8 mouse cellular contexts compared by ENCODE assay signal in the genomic region with DNA sequence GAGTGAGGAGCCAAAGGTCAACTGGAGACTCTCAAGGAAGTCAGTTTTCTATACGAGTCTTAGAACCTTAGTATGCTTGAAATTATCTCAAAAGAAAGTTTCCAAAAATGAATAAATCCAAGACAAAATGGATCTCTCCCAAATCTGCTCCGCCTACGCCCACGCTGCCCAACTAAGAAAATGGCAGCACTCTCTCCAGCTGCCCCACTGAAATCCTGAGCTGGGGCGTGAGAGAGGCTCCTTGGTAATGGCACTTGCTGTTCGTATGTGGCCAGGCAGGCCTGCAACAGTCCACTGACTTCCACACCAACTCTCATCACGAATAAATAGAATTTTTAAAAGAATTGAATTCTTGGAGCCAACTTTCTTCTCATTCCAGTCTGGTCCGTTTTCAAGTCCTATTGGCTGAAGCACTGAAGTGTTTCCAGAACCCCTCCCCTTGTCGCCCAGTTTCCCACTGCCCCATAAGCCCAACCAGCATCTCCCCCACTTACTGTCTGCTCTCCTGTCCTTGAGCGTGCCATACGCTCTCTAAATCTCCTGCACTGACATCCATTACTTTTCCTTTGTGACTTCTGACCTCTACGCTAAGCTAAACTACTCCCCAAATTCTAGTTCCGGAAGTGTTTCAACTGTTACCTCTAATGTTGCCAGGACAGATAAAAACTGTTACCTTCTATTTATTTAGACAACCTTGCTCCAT. TPM values are rescaled to one million over a fixed set of nuclear protein-coding genes. Genes with fewer than 3 reads are reported as not detected.
DNase-seq lines count a peak whose midpoint lies in the region; ATAC-seq and TF ChIP-seq lines count a peak whose summit lies in the region.

No protein-coding gene starts in this region.

- H3K79me2 ChIP-seq in heart, adult 2 months (replicated peaks; ENCODE audit: control insufficient read depth, insufficient read depth, low read length): no peaks in the 10 kb centered on the region

- in situ Hi-C loops in ES-E14 (cut with MboI; ENCODE audit: low sequenced_read_pairs in 2 of 2, unreplicated experiment in 2 of 2): no loop called here

- WGBS in heart, adult 2 months: 79% methylated on average over 13 of the region's 13 CpGs
- 70% methylated on average over 13 of the region's 13 CpGs for WGBS in heart, embryonic 16.5 days
- WGBS in midbrain, embryonic 10.5 days: 64% methylated on average over 13 of the region's 13 CpGs

- peak overlapping the region; percentile 66 for H3K4me2 ChIP-seq in heart, embryonic 16.5 days (ENCODE audit: low read depth, low read length)

- peak overlapping the region; percentile 41 for H3K4me3 ChIP-seq in heart, adult 2 months
- H3K4me3 ChIP-seq in ES-E14 (ENCODE audit: insufficient read depth in 1 of 2, low read depth in 1 of 2, low read length in 2 of 2, poor library complexity in 1 of 2, severe bottlenecking in 1 of 2): peak overlapping the region in 1 of 2 experiments; percentile 41; a peak in 2 of 4 replicates
- H3K4me3 ChIP-seq in heart, embryonic 16.5 days (ENCODE audit: low read length): peak overlapping the region; percentile 64
- H3K4me3 ChIP-seq in midbrain, embryonic 10.5 days: peak overlapping the region; percentile 60

- no peak for TF ChIP-seq POLR2A in heart, adult 2 months (IDR thresholded peaks at IDR 0.05; ENCODE audit: insufficient read depth, low read depth, low read length)

- peak overlapping the region; percentile 66; the same call in 1 of the 2 replicates for H3K9ac ChIP-seq in heart, adult 2 months (ENCODE audit: low read depth, low read length)
- H3K9ac ChIP-seq in ES-E14 (ENCODE audit: insufficient read depth, low read depth, low read length, poor library complexity, severe bottlenecking): peak overlapping the region; percentile 12; the same call in 1 of the 2 replicates
- peak overlapping the region; percentile 87 for H3K9ac ChIP-seq in heart, embryonic 16.5 days (ENCODE audit: low read length)

- no peak; the same call in 1 of the 2 replicates for ATAC-seq in heart, embryonic 16.5 days (replicated peaks; ENCODE audit: extremely low read depth, insufficient read depth, low FRiP score)

- peaks cover 5% of the 10 kb centered on the region for H3K4me1 ChIP-seq in heart, adult 2 months (ENCODE audit: control insufficient read depth, insufficient read depth, low read length)
- H3K4me1 ChIP-seq in ES-E14 (ENCODE audit: control insufficient read depth in 2 of 2, insufficient read depth in 2 of 2, low read length in 2 of 2, poor library complexity in 1 of 2): peaks cover 0 to 6% of the 10 kb centered on the region in 2 experiments; a peak in 2 of 4 replicates
- peaks cover 30% of the 10 kb centered on the region for H3K4me1 ChIP-seq in heart, embryonic 16.5 days (ENCODE audit: control insufficient read depth, insufficient read depth, low read length)
- peaks cover 28% of the 10 kb centered on the region for H3K4me1 ChIP-seq in midbrain, embryonic 10.5 days

- intact Hi-C loops in heart, adult 2 months (cut with DNase I): no loop called here

- no peak for TF ChIP-seq EP300 in heart, adult 2 months (IDR thresholded peaks at IDR 0.05; ENCODE audit: insufficient read depth, low read depth, low read length)

- H3K27ac ChIP-seq in heart, adult 2 months: peak overlapping the region; percentile 77
- no peak overlapping the region for H3K27ac ChIP-seq in ES-E14 (ENCODE audit: insufficient read depth, low read depth, low read length, poor library complexity, severe bottlenecking)
- peak overlapping the region; percentile 97 for H3K27ac ChIP-seq in heart, embryonic 16.5 days (ENCODE audit: low read length)
- peak overlapping the region; percentile 89 for H3K27ac ChIP-seq in midbrain, embryonic 10.5 days (replicated peaks)

- no peaks in the 10 kb centered on the region for H3K36me3 ChIP-seq in heart, adult 2 months (ENCODE audit: control insufficient read depth, insufficient read depth, low read length)
- H3K36me3 ChIP-seq in ES-E14 (ENCODE audit: control insufficient read depth, insufficient read depth, low read length, poor library complexity, severe bottlenecking): no peaks in the 10 kb centered on the region
- 0 out of 2 replicates have a peak, but pooled peaks cover 3% of the 10 kb centered on the region for H3K36me3 ChIP-seq in heart, embryonic 16.5 days (ENCODE audit: control insufficient read depth, insufficient read depth)
- H3K36me3 ChIP-seq in midbrain, embryonic 10.5 days: no peaks in the 10 kb centered on the region

- H3K27me3 ChIP-seq in heart, adult 2 months (ENCODE audit: control insufficient read depth, insufficient read depth, low read length): no peaks in the 10 kb centered on the region; the same call in 1 of the 2 replicates
- no peaks in the 10 kb centered on the region for H3K27me3 ChIP-seq in heart, embryonic 16.5 days (ENCODE audit: control insufficient read depth, insufficient read depth, low read length)
- H3K27me3 ChIP-seq in midbrain, embryonic 10.5 days (ENCODE audit: low read depth, poor library complexity, severe bottlenecking): peaks cover 27% of the 10 kb centered on the region

- H3K9me3 ChIP-seq in ES-E14 (ENCODE audit: control insufficient read depth, insufficient read depth, low read depth, low read length): no peaks in the 10 kb centered on the region
- no peaks in the 10 kb centered on the region for H3K9me3 ChIP-seq in heart, embryonic 16.5 days (replicated peaks; ENCODE audit: control insufficient read depth, low read length)
- H3K9me3 ChIP-seq in midbrain, embryonic 10.5 days (replicated peaks): no peaks in the 10 kb centered on the region

- DNase-seq in heart, adult 2 months: no peak
- DNase-seq in heart, adult 18-20 months: no peak
- no peak for DNase-seq in ES-E14 (ENCODE audit: low read depth, low spot score)
- DNase-seq in midbrain, embryonic 10.5 days (ENCODE audit: low spot score): no peak
- no peak for DNase-seq in retina, postnatal 1 day
- DNase-seq in cerebellum, adult 11-12 months: no peak
- no peak for DNase-seq in layer of hippocampus, postnatal 36 days

- TF ChIP-seq CTCF in heart, adult 2 months (IDR thresholded peaks at IDR 0.05): no peak

TF ChIP-seq in ES-E14, 5 proteins besides CTCF, POLR2A, EP300 and RAD21:
- TF ChIP-seq CHD2 (IDR thresholded peaks at IDR 0.05; ENCODE audit: low read depth, low read length) (no peak), MAFK (IDR thresholded peaks at IDR 0.05; ENCODE audit: insufficient read depth, low read depth, low read length) (no peak), ZNF384 (IDR thresholded peaks at IDR 0.05; ENCODE audit: low read depth, low read length) (no peak), ZC3H11A (IDR thresholded peaks at IDR 0.05; ENCODE audit: borderline replicate concordance, low read depth, low read length) (no peak), HCFC1 (IDR thresholded peaks at IDR 0.05; ENCODE audit: borderline replicate concordance, insufficient read depth, low read length) (no peak)
TF ChIP-seq in ES-E14: peak in this region for 0.

RNA-seq across cellular contexts. Expression of gene Myl9, which starts 1.0 kb away (rescaled TPM):
- 100 to 1,000 TPM in 1 of 2 experiments, 10 to 100 TPM in 1; 86.6 to 107 TPM for total RNA-seq in heart, adult 2 months (2021)
- 176 and 204 TPM in 2 replicates for polyA plus RNA-seq in heart, adult 2 months (2012; rRNA removed)
- 10 to 100 TPM; 70.9 to 74.6 TPM for total RNA-seq in heart, adult 18-20 months (2021)
- 30.7 and 77.7 TPM in 2 replicates for total RNA-seq in ES-E14 (2012; rRNA removed)
- polyA plus RNA-seq in heart, embryonic 16.5 days (2015; fragmentation: Nextera tagmentation; extraction: Ambion mirVana): 1,725 and 1,731 TPM in 2 replicates
- 83.4 and 120 TPM in 2 replicates for polyA plus RNA-seq in midbrain, embryonic 10.5 days (2016; fragmentation: Nextera tagmentation; extraction: Ambion mirVana)
- total RNA-seq in layer of hippocampus, postnatal 36 days (2021): 10 to 100 TPM; 16.3 to 17.0 TPM

Comparison
In these comparisons a context has a peak if more than half of its experiments do, and no peak if none do; other contexts are left out.
1. H3K9ac ChIP-seq: peak in every context shown above with its lines; median percentile 87 in heart, embryonic 16.5 days; 66 in heart, adult 2 months; 12 in ES-E14.